ENCODE assay signal across 18 mouse cellular contexts in genomic region chr6:86550587-86550986, GRCm38 (mm10).
"Had no signal": no experiment of that assay in that cellular context is flagged by ENCODE, and none has a peak within 500 bp of the region (broad histone marks: within the 10 kb centered on the region; RNA-seq: fewer than 3 reads in every experiment).

No protein-coding gene starts in this region.

- H3K9me3 ChIP-seq: liver, embryonic 15.5 days; midbrain, embryonic 10.5 days; neural tube, embryonic 13.5 days; neural tube, embryonic 15.5 days had no signal

- H3K27ac ChIP-seq: midbrain, embryonic 10.5 days; neural tube, embryonic 13.5 days; neural tube, embryonic 15.5 days had no signal

- H3K4me3 ChIP-seq: liver, embryonic 15.5 days; midbrain, embryonic 10.5 days; myocyte; neural tube, embryonic 13.5 days; neural tube, embryonic 15.5 days had no signal

- DNase-seq: lung, adult 18-20 months; lung, embryonic 14.5 days; lung, postnatal 10 days; lung, postnatal 4 days; midbrain, embryonic 14.5 days; retina, postnatal 1 day; right cerebral cortex, adult 18-20 months; right cerebral cortex, postnatal 25 days; right cerebral cortex, postnatal 4 days; spleen, adult 18-20 months; thymus, adult 18-20 months; thymus, postnatal 14 days; thymus, postnatal 36 days had no signal

- H3K4me2 ChIP-seq: liver, embryonic 15.5 days; lung, embryonic 14.5 days; neural tube, embryonic 13.5 days; neural tube, embryonic 15.5 days had no signal

- H3K27me3 ChIP-seq: liver, embryonic 15.5 days; neural tube, embryonic 13.5 days; neural tube, embryonic 15.5 days had no signal

- H3K9ac ChIP-seq: liver, embryonic 15.5 days; lung, embryonic 14.5 days; neural tube, embryonic 13.5 days; neural tube, embryonic 15.5 days had no signal

- H3K4me1 ChIP-seq: neural tube, embryonic 13.5 days; neural tube, embryonic 15.5 days had no signal
